Mouse (Mus musculus) ES-Bruce4 (cell line): Measurements from ENCODE around the gene Cltrn.

Experiments
- EP300 ChIP-seq: IDR thresholded peaks from 2 replicates; pipeline ENCODE4 v1.6.1; 2011; ENCODE audit warnings: low read depth, low read length; ENCODE audit not compliant: insufficient read depth
- POLR2A ChIP-seq: IDR thresholded peaks from one replicate; pipeline ENCODE4 v1.8.1; 2011; ENCODE audit warnings: low read length; ENCODE audit not compliant: insufficient read depth

DNA sequence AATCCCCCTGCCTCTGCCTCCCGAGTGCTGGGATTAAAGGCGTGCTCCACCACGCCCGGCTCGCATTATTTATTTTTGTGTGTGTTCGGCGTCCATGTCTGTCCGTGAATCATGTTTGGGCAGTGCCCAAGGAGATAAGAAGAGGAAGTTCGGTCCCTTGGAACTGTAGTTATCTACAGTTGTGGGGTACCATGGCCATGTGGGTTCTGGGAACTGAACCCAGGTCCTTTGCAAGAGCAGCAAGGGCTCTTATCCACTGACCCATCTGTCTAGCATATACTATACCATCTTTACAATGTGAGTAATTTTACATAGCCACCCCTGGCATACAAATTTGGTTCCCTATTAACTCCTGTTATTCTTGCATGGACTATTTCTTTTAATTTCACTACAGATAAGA lies 6.6 kb upstream of the Cltrn start:
- no peak for TF ChIP-seq POLR2A
- TF ChIP-seq EP300: no peak
